Mouse (Mus musculus): ENCODE results near the gene 1700037H04Rik.
A peak's percentile ranks its signal among the peaks of the same experiment; 100 is the strongest.
"Not testable (repeated sequence)": the region's sequence is repeated elsewhere in the genome, so short reads cannot be mapped to it uniquely, and the experiment has no call there.

The 1700037H04Rik gene

DNA sequence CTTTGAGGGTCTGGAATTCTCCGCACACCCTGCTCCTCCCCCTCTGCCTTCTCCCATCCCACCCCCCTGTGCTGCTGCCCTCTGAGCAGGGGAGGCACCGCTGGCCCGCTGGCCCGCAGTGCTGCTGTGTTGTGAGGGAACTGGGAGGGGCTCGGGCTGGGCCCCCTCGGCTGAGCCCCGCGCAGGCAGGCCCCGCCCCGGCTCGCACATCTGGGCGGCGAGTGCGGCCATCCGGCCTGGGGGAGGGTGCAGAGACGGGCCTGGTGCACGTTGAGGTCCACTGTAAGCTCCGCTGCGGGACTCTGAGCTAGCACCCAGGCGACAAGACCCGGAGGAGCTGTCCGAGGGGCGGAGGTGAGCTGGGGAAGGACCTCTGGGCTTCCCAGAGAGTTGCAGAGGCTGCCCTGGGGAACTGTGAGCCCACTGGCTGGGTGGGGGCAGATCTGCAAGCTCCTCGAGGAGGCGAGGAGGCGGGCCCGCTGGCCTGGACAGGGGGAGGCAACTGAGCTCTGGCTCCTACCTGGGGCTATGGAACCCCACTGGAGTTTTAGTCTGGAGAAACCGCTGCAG is 32.6 kb downstream of the 1700037H04Rik start, which contains the start of gene Hspa12b:
TSS of gene Hspa12b (plus strand) at position 120 of the 570 bp plus-strand sequence.
- DNase-seq (ENCODE audit: low spot score), result no peak

DNA sequence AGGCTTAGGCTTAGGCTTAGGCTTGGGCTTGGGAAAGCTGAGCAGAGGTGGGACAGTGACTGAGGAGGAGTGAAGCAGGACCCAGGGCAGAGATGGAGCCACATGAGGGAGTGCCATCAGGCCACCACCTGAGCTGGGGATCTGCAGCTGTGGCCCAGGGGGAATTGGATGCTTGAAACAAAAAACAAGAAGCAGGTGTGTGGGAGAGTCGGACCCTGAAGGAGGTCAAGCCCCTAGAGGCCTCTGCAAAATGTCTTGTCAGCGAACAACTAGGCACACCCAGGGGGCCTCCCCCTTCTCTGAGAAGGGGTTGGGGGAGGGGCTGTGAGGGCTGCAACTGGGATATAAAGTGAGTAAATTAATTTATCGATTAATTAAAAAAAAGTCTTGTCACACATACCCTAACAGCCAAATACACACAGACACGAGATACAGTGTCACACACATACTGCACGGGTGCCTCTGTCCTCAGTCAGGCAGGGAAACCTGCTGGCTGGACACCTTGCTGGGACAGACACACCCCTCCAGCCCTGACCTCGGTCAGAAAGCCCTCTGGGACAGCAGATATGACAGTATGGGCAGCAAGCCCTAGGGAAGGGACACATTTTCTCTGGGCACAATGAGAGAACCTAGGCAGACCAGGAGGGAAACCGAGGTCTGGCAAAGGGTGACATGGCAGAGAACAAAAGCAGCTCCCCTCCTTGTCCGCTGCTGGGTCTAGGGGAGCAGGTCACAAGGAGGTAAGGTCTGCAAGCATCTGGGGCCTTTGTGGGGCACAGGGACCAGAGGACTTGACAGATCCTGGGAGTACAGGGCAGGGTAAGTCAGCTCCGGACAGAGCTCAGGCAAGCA is 33.7 kb downstream of the 1700037H04Rik start:
- DNase-seq (ENCODE audit: low spot score), result peak; percentile 3

DNA sequence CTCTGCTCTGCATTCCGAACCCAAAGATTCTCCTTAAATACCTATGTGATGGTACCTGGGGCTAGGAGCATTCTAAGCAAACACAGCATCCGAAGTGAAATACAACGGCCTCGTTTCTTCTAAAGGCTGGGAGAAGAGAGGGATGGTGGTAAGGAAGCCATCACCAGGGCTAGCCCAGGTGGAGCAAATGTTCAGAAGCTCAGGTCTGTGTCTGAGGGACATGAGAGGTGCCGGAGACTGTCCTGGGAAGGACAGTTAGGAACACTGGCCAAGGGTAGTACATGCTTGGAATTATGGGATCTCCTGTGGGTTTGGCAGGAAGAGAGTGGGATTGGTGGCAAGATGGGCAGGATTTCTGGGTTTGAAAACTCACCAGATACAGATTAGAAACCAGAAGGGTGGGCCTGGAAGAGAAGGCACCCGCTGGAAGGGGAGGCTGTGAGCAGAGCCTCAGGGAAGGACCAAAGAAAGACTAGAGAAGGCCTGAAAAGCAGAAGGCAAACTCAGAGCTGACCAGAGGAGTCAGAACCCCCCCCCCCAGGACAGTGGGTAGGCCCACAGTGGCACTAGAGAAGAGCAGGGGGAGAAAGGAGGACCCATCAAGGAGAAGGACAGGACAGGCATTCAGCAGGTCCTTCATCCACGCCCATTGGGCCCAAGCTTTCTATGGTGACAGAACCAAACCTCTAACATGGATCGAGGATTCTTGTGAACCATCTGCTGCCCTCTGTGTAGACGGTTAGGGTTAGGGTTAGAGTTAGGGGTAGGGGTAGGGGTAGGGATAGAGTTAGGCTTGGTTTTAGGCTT is 34.5 kb downstream of the 1700037H04Rik start:
- peak; percentile 1 for DNase-seq (ENCODE audit: low spot score)

DNA sequence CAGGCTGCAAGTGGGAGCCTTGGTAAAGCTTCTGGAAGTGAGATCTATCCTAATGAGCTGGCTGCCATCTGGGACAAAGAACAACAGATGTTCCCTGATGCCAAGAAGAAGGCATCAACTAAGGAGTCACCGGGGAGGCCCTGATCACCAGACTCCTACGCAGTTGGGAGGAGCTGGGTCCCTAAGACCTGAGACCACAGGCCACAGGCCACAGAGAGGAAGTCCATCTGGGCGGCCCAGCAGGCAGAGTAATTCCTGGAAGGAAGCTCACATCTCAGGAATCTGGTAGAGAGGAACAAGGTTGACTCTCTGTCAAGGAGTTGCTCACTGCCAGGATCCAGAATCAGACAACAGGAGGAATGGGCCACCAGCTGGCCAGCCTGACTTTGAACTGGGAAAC is 35.7 kb downstream of the 1700037H04Rik start:
- no peak for DNase-seq (ENCODE audit: low spot score)

DNA sequence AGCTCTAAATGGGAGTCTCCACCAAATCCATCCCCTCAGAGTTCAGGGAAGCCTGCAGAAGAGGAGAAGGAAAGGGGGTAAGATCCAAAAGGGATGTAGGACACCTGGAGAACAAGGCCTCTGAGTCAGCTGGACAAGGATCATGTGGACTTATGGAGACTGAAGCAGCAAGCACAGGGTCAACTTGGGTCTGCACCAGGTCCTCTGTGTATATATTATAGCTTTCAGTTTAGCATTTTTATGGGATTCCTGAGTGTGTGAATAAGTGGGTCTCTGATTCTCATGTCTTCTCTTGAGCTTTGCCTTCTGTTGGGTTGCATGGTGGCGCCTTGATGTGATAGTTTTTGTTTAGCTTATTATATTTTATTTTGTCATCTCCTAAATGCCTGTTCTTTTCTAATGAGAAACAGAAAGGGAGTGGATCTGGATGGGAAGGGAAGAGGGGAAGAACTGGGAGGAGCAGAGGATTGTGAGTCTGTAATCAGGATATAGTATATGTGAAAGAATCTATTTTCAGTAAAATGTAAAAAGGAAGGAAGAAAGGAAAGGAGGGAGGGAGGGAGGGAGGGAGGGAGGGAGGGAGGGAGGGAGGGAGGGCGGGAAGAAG is 40.8 kb downstream of the 1700037H04Rik start:
- no peak for DNase-seq (ENCODE audit: low spot score)

DNA sequence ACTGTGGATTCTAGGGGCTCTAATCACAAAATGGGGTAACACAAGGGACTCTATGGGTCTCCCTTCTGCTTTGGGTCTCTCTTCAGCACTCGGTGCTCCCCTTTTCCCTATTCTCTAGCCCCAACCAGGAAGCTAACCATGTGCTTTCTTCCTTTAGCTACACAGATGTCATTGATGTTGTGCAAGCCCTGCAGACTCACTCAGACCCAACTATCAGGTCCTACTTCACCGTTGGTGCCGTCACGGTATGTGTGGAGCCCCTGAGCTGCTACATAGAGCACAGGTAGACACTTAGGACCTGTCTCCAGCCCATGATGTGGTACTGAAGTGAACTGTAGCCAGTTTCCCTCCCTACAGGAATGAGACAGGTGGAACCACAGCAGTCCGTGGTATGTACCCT is 53.9 kb downstream of the 1700037H04Rik start:
- no peak for DNase-seq (ENCODE audit: low spot score)

DNA sequence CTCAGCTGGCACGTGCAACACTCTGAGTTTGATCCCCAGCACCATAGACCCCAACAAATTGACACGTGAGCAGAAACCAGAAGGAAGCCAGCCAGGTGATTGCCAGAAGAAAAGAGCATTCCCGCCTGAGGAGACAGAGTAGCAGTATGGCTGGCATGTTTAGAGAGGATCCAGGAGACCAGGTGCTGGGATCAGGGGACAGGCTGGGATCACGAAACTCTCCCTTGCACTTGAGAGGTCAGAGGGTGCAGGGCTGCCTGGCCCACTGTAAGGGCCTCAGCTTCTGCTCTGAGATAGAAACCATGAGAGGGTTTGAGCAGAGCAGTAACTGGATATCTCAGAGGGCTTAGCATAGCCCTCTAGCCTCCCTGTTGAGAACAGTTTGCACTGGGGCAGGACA is 54.8 kb downstream of the 1700037H04Rik start:
- DNase-seq (ENCODE audit: low spot score), result not testable (repeated sequence)

DNA sequence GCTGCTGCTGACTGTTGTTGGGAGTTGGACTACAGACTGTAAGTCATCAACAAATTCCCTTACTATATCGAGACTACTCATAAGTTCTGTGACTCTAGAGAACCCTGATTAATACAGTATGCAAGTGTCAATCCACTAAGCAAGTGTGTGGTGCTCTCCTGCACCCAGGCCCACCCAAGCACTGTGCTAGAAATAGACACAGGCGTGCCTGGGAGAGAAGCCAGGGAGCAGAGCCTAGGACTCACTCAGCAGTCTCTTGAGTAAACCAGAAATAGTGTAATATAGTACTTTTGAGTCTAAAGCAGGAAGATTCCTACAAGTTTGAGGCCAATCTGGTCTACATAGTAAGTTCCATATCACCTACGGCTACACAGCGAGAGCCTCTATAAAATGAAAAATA is 55.9 kb downstream of the 1700037H04Rik start:
- no peak for DNase-seq (ENCODE audit: low spot score)

DNA sequence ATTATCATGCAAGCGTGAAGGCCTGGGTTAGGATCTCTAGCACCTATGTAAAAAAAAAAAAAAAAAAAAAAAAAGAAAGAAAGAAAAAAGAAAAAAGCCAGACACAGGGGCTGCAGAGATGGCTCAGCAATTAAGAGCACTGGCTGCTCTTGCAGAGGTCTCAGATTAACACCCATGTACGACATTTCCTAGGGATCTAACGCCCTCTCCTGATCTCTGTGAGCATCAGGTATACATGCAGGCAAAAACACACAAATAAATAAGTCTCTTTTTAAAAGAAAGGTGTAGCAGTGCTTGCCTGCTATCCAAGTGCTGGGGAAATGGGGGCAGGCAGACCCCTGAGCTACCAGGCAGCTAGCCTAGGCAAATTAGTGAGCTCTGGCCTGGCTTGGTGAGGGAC is 58.4 kb downstream of the 1700037H04Rik start:
- DNase-seq (ENCODE audit: low spot score), result no peak

DNA sequence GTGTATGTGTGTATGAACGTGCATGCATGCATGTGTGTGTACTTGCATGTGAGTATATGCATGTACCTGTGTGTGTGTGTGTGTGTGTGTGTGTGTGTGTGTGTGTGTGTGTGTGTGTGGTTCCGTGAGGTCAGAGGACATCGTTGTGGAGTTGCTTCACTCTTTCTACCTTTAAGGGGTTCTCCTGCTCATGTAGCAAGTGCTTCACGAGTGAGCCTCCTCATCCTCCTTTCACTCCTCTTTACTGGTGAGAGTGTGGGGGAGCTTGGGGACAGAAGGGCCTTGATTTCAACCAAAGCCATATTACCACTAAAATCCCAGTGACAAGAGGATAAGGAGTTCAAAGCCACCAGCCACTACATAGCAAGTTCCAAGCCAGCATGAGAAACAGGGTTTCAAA is 62.8 kb downstream of the 1700037H04Rik start:
- no peak for DNase-seq (ENCODE audit: low spot score)
